Mouse (Mus musculus): Measurements from ENCODE around the gene Fam174b. TPM values are rescaled to one million over a fixed set of nuclear protein-coding genes. Genes with fewer than 3 reads are reported as not detected.

Fam174b gene
- polyA plus RNA-seq, 1 experiment from 2014 or later: 40.6 TPM

Small RNA genes lying within 50 kb of the gene (microRNA-seq; reads per million reads assigned to microRNA genes)
- not detected for gene Mir7234

Other genes with a start within 250 kb of the Fam174b start
- gene Chd2, start 198.5 kb upstream of the Fam174b start, polyA plus RNA-seq (2015; fragmentation: Nextera tagmentation; extraction: Ambion mirVana): 34.9 and 37.2 TPM in 2 replicates

Measured in hindbrain, embryonic 15.5 days (tissue).